Mouse (Mus musculus) intestine, postnatal 0 days (tissue): Measurements from ENCODE around the gene Cdh18. TPM values are rescaled to one million over a fixed set of nuclear protein-coding genes. Genes with fewer than 3 reads are reported as not detected.

Experiments
- ATAC-seq: fragments of 200-750 bp; cut with Nextera tagmentation; 2 replicates; pipeline ENCODE4 v1.8.0; 2017; ENCODE audit warnings: mild to moderate bottlenecking, moderate TSS enrichment, moderate library complexity
- H3K27ac ChIP-seq: fragments of 300-500 bp; sonication (generic); 2 replicates; pipeline ENCODE4 v1.5.1; 2014; ENCODE audit warnings: mild to moderate bottlenecking, low read depth, low read length, moderate library complexity
- H3K27me3 ChIP-seq: fragments of 300-500 bp; sonication (generic); replicated peaks from 2 replicates; pipeline ENCODE4 v1.6.1; 2014; ENCODE audit warnings: low read length, mixed read lengths; ENCODE audit not compliant: control insufficient read depth, insufficient read depth
- H3K36me3 ChIP-seq: fragments of 300-500 bp; sonication (generic); 2 replicates; pipeline ENCODE4 v1.6.1; 2014; ENCODE audit warnings: mild to moderate bottlenecking, moderate library complexity; ENCODE audit not compliant: control insufficient read depth, insufficient read depth
- H3K4me1 ChIP-seq: fragments of 300-500 bp; sonication (generic); replicated peaks from 2 replicates; pipeline ENCODE4 v1.6.1; 2014; ENCODE audit warnings: antibody characterized with exemption, low read length, mixed read lengths; ENCODE audit not compliant: control insufficient read depth, insufficient read depth
- H3K4me2 ChIP-seq: fragments of 300-500 bp; sonication (generic); replicated peaks from 2 replicates; pipeline ENCODE4 v1.6.1; 2014; ENCODE audit warnings: low read depth, mild to moderate bottlenecking, moderate library complexity
- H3K4me3 ChIP-seq: fragments of 300-500 bp; sonication (generic); 2 replicates; pipeline ENCODE4 v1.5.1; 2014; ENCODE audit warnings: low read depth, low read length
- H3K9ac ChIP-seq: fragments of 300-500 bp; sonication (generic); 2 replicates; pipeline ENCODE4 v1.6.1; 2014; ENCODE audit warnings: mild to moderate bottlenecking, low read depth, low read length
- H3K9me3 ChIP-seq: fragments of 300-500 bp; sonication (generic); 2 replicates; pipeline ENCODE4 v1.6.1; 2016; ENCODE audit warnings: mixed run types; ENCODE audit not compliant: control insufficient read depth
- CTCF ChIP-seq: sonication (generic); IDR thresholded peaks from 2 replicates; pipeline ENCODE4 v1.5.1; 2016; ENCODE audit warnings: low read depth, mild to moderate bottlenecking, control low read depth, antibody characterized with exemption, moderate library complexity
- WGBS: fragments of 180-500 bp; shearing (Covaris S2); extraction: QIAGEN DNeasy Blood & Tissue Kit; methylation state at CpG from one replicate; pipeline ENCODE4 v1.1.7; 2014; 5-methylcytosine and 5-hydroxymethylcytosine counted together
- polyA plus RNA-seq: library from polyadenylated mRNA; unstranded; fragments of >200 nt; fragmentation: Nextera tagmentation; extraction: Ambion mirVana; gene quantifications from 2 replicates; pipeline ENCODE4 v1.2.1, GENCODE M21; 2015

The Cdh18 gene
- polyA plus RNA-seq, result 0.12 and 0.25 TPM in 2 replicates

DNA sequence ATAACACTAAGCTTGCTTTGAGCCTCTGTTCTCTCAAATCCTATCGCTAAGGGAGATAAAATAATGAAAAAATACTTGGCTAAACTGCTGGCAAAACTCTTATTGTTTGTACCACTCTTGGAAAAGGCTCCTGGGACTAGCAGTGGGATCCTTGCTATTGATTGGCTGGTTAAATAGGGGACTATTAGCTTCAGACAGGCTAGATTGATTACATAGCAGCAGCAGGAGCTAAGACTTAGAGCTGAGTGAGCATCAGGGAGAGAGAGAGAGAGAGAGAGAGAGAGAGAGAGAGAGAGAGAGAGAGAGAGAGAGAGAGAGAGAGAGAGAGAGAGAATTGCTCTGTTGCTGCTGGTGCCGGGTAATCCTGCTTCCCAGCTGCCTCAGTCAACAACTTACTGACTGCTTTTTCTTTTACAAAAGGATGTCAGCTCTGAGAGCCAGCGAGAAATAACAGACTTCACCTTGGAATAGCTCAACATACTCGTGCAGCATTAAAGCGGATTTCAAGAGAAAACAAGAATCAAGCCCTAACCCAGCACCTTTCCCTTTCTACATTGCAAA lies at the start of gene Cdh18:
TSS of gene Cdh18 (plus strand) at position 312 of the 561 bp plus-strand sequence.
- TF ChIP-seq CTCF, result no peak
- Histone ChIP-seq H3K36me3 (no peaks in the 10 kb centered on the region), H3K4me3 (no peak within 1 kb of the TSS), H3K4me2 (no peak within 1 kb of the TSS), H3K27me3 (no peaks in the 10 kb centered on the region), H3K9me3 (no peaks in the 10 kb centered on the region), H3K27ac (no peak within 1 kb of the TSS), H3K4me1 (no peaks in the 10 kb centered on the region), H3K9ac (no peak within 1 kb of the TSS)
- WGBS, result 50% methylated on average over 5 of the region's 5 CpGs
- ATAC-seq, result no peak

DNA sequence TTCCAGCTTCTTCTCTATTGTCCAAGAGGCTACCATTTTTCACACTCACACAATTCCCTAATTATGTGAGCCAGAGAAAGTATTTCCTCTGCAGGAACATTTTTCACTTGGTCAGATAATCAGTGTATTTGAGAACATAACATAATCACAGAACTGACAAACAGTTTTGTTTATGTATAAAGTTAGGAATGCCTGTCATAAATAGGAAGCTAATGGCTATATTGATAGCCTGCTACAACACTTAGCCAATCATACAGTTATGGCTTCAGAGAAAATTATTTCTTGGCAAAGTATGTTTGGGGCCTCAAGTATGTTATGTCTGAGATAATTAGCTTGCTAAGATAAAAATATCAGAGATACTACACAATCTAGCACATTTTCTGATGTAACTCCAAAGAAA lies 37.6 kb upstream of the Cdh18 start:
- Histone ChIP-seq H3K27me3 (no peaks in the 10 kb centered on the region), H3K4me2 (no peak overlapping the region), H3K4me1 (no peaks in the 10 kb centered on the region), H3K36me3 (no peaks in the 10 kb centered on the region), H3K27ac (no peak overlapping the region), H3K9ac (no peak overlapping the region), H3K4me3 (no peak overlapping the region), H3K9me3 (no peaks in the 10 kb centered on the region)
- no peak for ATAC-seq
- TF ChIP-seq CTCF, result no peak

DNA sequence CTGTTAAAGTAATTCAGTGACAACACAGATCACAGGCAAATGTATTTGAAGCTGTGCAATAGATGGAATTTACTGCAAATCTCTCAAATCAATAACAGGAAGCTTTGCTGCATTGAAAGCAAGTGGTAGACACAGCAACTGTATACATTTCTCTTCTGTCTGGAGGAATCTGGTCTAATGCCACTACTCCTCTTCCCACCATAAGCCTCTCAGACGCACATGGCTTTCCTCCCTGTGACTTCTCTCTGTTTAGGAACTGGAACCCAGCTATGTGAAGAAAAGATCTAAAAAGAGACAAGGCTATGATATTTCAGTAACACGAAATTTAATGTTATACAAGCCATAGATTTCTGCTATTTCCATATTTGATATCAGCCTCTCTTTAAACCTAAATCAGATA lies 13.0 kb upstream of the Cdh18 start:
- Histone ChIP-seq H3K27ac (no peak overlapping the region), H3K4me1 (no peaks in the 10 kb centered on the region), H3K27me3 (no peaks in the 10 kb centered on the region), H3K9me3 (no peaks in the 10 kb centered on the region), H3K9ac (no peak overlapping the region), H3K4me3 (no peak overlapping the region), H3K4me2 (no peak overlapping the region), H3K36me3 (no peaks in the 10 kb centered on the region)
- TF ChIP-seq CTCF, result no peak
- WGBS, result 48% methylated on average over 2 of the region's 2 CpGs
- no peak for ATAC-seq

DNA sequence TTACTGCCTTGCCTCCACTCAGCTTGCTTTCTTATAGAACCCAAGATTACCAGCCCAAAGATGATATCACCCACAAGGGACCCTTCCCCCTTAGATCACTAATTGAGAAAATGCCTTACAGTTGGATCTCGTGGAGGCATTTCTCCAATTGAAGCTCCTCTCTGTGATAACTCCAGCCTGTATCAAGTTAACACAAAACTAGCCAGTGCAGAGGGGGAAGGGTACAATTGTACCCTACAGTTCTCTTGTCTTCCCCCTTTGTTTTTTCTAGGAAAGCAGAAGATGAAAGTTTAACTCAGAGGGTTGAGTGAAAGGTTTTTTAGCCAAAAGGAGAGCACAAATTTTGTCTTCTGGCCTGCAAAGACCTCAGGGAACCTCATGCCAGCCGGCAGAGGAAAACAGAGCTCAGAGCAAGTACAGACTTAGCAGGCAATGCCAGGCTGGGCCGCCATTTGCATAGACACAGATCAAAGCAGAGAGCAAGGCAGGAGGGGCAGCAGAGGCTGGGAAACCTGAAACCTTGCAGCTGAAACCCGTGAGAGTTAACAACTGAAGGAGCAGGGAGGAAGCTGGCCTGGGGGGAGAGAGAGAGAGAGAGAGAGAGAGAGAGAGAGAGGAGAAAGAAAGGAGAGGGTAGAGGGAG lies 29.3 kb downstream of the Cdh18 start:
- Histone ChIP-seq H3K27ac (no peak overlapping the region), H3K36me3 (no peaks in the 10 kb centered on the region), H3K9ac (no peak overlapping the region), H3K4me3 (no peak overlapping the region), H3K4me2 (no peak overlapping the region), H3K4me1 (no peaks in the 10 kb centered on the region), H3K27me3 (no peaks in the 10 kb centered on the region), H3K9me3 (no peaks in the 10 kb centered on the region)
- no peak for ATAC-seq
- no peak for TF ChIP-seq CTCF
- WGBS, result 11% methylated on average over 4 of the region's 4 CpGs

DNA sequence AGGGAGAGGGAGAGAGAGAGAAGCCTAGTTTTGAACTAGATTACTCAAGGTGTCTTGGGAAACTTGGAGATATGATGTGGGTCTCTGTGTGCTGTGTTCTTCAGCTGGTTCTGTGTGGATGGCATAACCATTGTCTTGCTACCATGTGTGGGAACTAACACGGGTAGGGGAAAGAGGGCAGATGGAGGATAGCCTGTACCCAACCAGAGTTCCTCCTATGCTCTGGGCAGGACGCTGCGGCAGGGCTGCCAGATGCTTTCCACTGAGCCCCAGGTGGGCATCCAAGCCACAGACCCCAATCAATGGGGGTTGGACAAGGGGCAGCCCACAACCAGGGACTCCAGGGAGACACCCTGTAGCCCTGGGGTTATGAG lies 29.8 kb downstream of the Cdh18 start:
- H3K27ac ChIP-seq, result no peak overlapping the region
- H3K36me3 ChIP-seq, result no peaks in the 10 kb centered on the region
- H3K4me3 ChIP-seq, result no peak overlapping the region
- H3K27me3 ChIP-seq, result no peaks in the 10 kb centered on the region
- H3K9me3 ChIP-seq, result no peaks in the 10 kb centered on the region
- no peak for ATAC-seq
- H3K4me2 ChIP-seq, result no peak overlapping the region
- no peak overlapping the region for H3K9ac ChIP-seq
- H3K4me1 ChIP-seq, result no peaks in the 10 kb centered on the region
- 41% methylated on average over 3 of the region's 3 CpGs for WGBS
- TF ChIP-seq CTCF, result no peak

DNA sequence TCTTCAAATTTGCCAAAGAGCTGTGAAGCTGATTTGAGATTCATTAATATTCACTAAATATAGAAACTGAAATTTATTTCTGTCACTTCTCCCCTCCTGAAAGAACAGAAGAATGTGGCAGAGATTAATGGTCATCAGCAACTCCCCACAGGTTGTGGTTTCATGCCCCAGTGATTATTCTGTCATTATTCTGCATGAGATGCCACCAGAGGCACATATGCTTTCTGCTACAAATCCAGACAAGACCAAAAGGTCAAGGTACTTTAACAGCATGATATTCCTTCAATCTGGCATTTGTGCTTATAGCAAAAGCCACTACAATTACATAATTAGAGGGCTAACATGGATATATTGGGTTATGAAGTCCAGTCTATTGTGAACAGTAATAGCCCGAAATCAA lies 35.8 kb downstream of the Cdh18 start:
- TF ChIP-seq CTCF, result no peak
- Histone ChIP-seq H3K27ac (no peak overlapping the region), H3K4me2 (no peak overlapping the region), H3K4me1 (no peaks in the 10 kb centered on the region), H3K9me3 (no peaks in the 10 kb centered on the region), H3K27me3 (no peaks in the 10 kb centered on the region), H3K4me3 (no peak overlapping the region), H3K9ac (no peak overlapping the region), H3K36me3 (no peaks in the 10 kb centered on the region)
- 94% methylated on average over 1 of the region's 1 CpGs for WGBS
- no peak for ATAC-seq
